20 mouse cellular contexts compared by ENCODE assay signal in the genomic region with DNA sequence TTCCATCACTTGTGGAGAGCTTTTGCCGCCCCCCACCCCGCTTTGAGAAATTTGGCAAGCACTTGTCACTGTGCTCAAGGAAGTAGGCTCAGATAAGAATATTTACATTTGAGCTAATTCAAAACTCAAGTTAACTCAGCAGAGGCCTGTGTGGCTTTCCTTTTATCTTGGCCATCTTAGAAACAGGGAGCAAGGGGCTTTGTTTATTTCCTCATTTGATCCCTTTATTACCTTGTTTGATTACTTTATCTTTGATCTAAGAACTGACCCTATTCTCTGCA. TPM values are rescaled to one million over a fixed set of nuclear protein-coding genes. Genes with fewer than 3 reads are reported as not detected.
"Had no signal": no experiment of that assay in that cellular context is flagged by ENCODE, and none has a peak within 500 bp of the region (broad histone marks: within the 10 kb centered on the region; RNA-seq: fewer than 3 reads in every experiment).

No protein-coding gene starts in this region.

- H3K4me3 ChIP-seq: kidney, embryonic 15.5 days; left cerebral cortex, adult 2 months; liver, embryonic 13.5 days; lung, embryonic 15.5 days; megakaryocyte, embryonic 14.5 days had no signal

- H3K9ac ChIP-seq: kidney, embryonic 15.5 days; liver, embryonic 13.5 days; lung, embryonic 15.5 days had no signal

- H3K27me3 ChIP-seq: kidney, embryonic 15.5 days; liver, embryonic 13.5 days; lung, embryonic 15.5 days had no signal

- DNase-seq: kidney, adult 11 months; kidney, adult 8-10 months; kidney, postnatal 10 days; kidney, postnatal 36 days; layer of hippocampus, postnatal 36 days; liver, embryonic 13.5 days; midbrain, embryonic 14.5 days; retina, postnatal 1 day; right cerebral cortex, postnatal 25 days; thymus, adult 18-20 months; thymus, postnatal 36 days had no signal

- H3K4me2 ChIP-seq: kidney, embryonic 15.5 days; liver, embryonic 13.5 days; lung, embryonic 15.5 days; midbrain, embryonic 11.5 days had no signal

- H3K9me3 ChIP-seq: kidney, embryonic 15.5 days; liver, embryonic 13.5 days; lung, embryonic 15.5 days; megakaryocyte, embryonic 14.5 days had no signal

- H3K36me3 ChIP-seq: kidney, embryonic 15.5 days; liver, embryonic 13.5 days; lung, embryonic 15.5 days had no signal

- H3K27ac ChIP-seq: kidney, embryonic 15.5 days; left cerebral cortex, adult 2 months; liver, embryonic 13.5 days; lung, embryonic 15.5 days; macrophage had no signal

- H3K4me1 ChIP-seq: lung, embryonic 15.5 days had no signal

RNA-seq across cellular contexts. Expression of a gene that starts 41.1 kb away (rescaled TPM):
- polyA plus RNA-seq: liver, adult 2 months; liver, embryonic 13.5 days; liver, embryonic 16.5 days; lung, embryonic 15.5 days; neural tube, embryonic 11.5 days had no signal
